Mouse (Mus musculus) olfactory bulb, adult 2 months (tissue): ENCODE measurements around the gene Orai1. TPM values are rescaled to one million over a fixed set of nuclear protein-coding genes. Genes with fewer than 3 reads are reported as not detected.

Experiments used
- H3K27ac ChIP-seq: fragments of 200-500 bp; 2 replicates; pipeline ENCODE4 v1.5.1; 2012; ENCODE audit warnings: low read depth, low read length; ENCODE audit not compliant: insufficient read depth
- H3K4me1 ChIP-seq: fragments of 200-500 bp; 2 replicates; pipeline ENCODE4 v1.6.1; 2012; ENCODE audit warnings: low read length; ENCODE audit not compliant: control insufficient read depth, insufficient read depth
- H3K4me3 ChIP-seq: fragments of 200-500 bp; 2 replicates; pipeline ENCODE4 v1.5.1; 2012; ENCODE audit warnings: mild to moderate bottlenecking, low read depth, low read length, moderate library complexity; ENCODE audit not compliant: insufficient read depth
- CTCF ChIP-seq: fragments of 200-500 bp; IDR thresholded peaks from 2 replicates; pipeline ENCODE4 v1.5.1; 2012; ENCODE audit warnings: low read depth, mild to moderate bottlenecking, low read length, moderate library complexity; ENCODE audit not compliant: insufficient read depth
- POLR2A ChIP-seq: fragments of 200-500 bp; IDR thresholded peaks from 2 replicates; pipeline ENCODE4 v1.6.1; 2012; ENCODE audit warnings: mild to moderate bottlenecking, low read depth, low read length, moderate library complexity; ENCODE audit not compliant: insufficient read depth
- WGBS: fragments of 180-500 bp; shearing (Covaris S2); methylation state at CpG from one replicate; pipeline ENCODE4 v1.1.7; 2018; 5-methylcytosine and 5-hydroxymethylcytosine counted together
- polyA plus RNA-seq: library from polyadenylated mRNA; stranded (reverse); fragments of >200 nt; gene quantifications from 2 replicates; pipeline ENCODE4 v1.2.4, GENCODE M21; 2012; ENCODE audit warnings: low replicate concordance; ENCODE audit not compliant: missing spikeins, insufficient read depth, insufficient read length

Gene Orai1
- polyA plus RNA-seq, 1 experiment = not detected

- H3K27ac ChIP-seq = no peak overlapping the region
- no peak overlapping the region for H3K4me3 ChIP-seq
- TF ChIP-seq POLR2A (no peak), CTCF (no peak)
- WGBS = 38% methylated on average over 5 of the region's 5 CpGs
- peaks cover 13% of the 10 kb centered on the region for H3K4me1 ChIP-seq
Observed at GRCm38 (mm10) chr5:122994303-122994846, 20.5 kb upstream of the Orai1 start.

- H3K4me1 ChIP-seq = peaks cover 13% of the 10 kb centered on the region
- H3K4me3 ChIP-seq = no peak overlapping the region
- TF ChIP-seq POLR2A = no peak
- TF ChIP-seq CTCF = no peak
- no peak overlapping the region for H3K27ac ChIP-seq
- 26% methylated on average over 1 of the region's 1 CpGs for WGBS
Observed at GRCm38 (mm10) chr5:122994910-122995309, 20.0 kb upstream of the Orai1 start.

GRCm38 (mm10) chr5:122997205-122998204 is 17.4 kb upstream of the Orai1 start:
- Histone ChIP-seq H3K4me3 (no peak overlapping the region), H3K4me1 (peaks cover 2% of the 10 kb centered on the region; the same call in 1 of the 2 replicates), H3K27ac (no peak overlapping the region)
- TF ChIP-seq POLR2A (no peak), CTCF (no peak)
- WGBS = 85% methylated on average over 18 of the region's 18 CpGs

GRCm38 (mm10) chr5:123000901-123001300 is 14.0 kb upstream of the Orai1 start:
- 79% methylated on average over 1 of the region's 1 CpGs for WGBS
- H3K4me3 ChIP-seq = no peak overlapping the region
- H3K27ac ChIP-seq = no peak overlapping the region
- no peaks in the 10 kb centered on the region for H3K4me1 ChIP-seq
- no peak for TF ChIP-seq POLR2A
- no peak for TF ChIP-seq CTCF

GRCm38 (mm10) chr5:123005716-123006592 is 8.9 kb upstream of the Orai1 start:
- Histone ChIP-seq H3K27ac (no peak overlapping the region), H3K4me3 (no peak overlapping the region), H3K4me1 (no peaks in the 10 kb centered on the region)
- 69% methylated on average over 19 of the region's 19 CpGs for WGBS
- TF ChIP-seq CTCF (no peak), POLR2A (no peak)

- 43% methylated on average over 7 of the region's 7 CpGs for WGBS
- Histone ChIP-seq H3K27ac (no peak overlapping the region), H3K4me3 (no peak overlapping the region), H3K4me1 (no peaks in the 10 kb centered on the region)
- TF ChIP-seq POLR2A = no peak
- no peak for TF ChIP-seq CTCF
Observed at GRCm38 (mm10) chr5:123008877-123009493, 5.9 kb upstream of the Orai1 start.

- Histone ChIP-seq H3K27ac (no peak overlapping the region), H3K4me3 (no peak overlapping the region), H3K4me1 (peaks cover 5% of the 10 kb centered on the region)
- WGBS = 76% methylated on average over 11 of the region's 11 CpGs
- TF ChIP-seq CTCF (no peak), POLR2A (no peak)
Observed at GRCm38 (mm10) chr5:123009873-123010272, 5.0 kb upstream of the Orai1 start.

- peaks cover 9% of the 10 kb centered on the region for H3K4me1 ChIP-seq
- no peak overlapping the region for H3K27ac ChIP-seq
- no peak overlapping the region for H3K4me3 ChIP-seq
- WGBS = 90% methylated on average over 6 of the region's 6 CpGs
- no peak for TF ChIP-seq CTCF
- no peak for TF ChIP-seq POLR2A
Observed at GRCm38 (mm10) chr5:123010806-123011205, 4.1 kb upstream of the Orai1 start.

GRCm38 (mm10) chr5:123011705-123012104 is 3.2 kb upstream of the Orai1 start:
- WGBS = 93% methylated on average over 9 of the region's 9 CpGs
- H3K4me3 ChIP-seq = no peak overlapping the region

More at GRCm38 (mm10) chr5:123011705-123012104, 3.2 kb upstream of the Orai1 start:
- Histone ChIP-seq H3K4me1 (peaks cover 12% of the 10 kb centered on the region), H3K27ac (no peak overlapping the region)
- no peak for TF ChIP-seq CTCF
- no peak for TF ChIP-seq POLR2A
